Mouse (Mus musculus) megakaryocyte progenitor cell, adult 5-6 weeks (primary cell): Measurements from ENCODE around the gene Mrps16. TPM values are rescaled to one million over a fixed set of nuclear protein-coding genes. Genes with fewer than 3 reads are reported as not detected.

Experiments used
- ATAC-seq: replicated peaks from 2 replicates; pipeline ENCODE4 v1.8.0; 2016; ENCODE audit warnings: mild to moderate bottlenecking, moderate TSS enrichment, inconsistent platforms; ENCODE audit not compliant: poor library complexity
- total RNA-seq, 2 experiments: library from RNA; stranded (forward) in 1 of 2; stranded (reverse) in 1 of 2; fragments of 157-497, 149-512 nt in 1 of 2; fragments of 200-1000 nt in 1 of 2; gene quantifications; 2 replicates each; pipeline versions ENCODE4 v1.2.3 to v1.2.4; 2015 to 2017

The Mrps16 gene
- total RNA-seq, 2 experiments from 2014 or later: 45.8 to 90.7 TPM

DNA sequence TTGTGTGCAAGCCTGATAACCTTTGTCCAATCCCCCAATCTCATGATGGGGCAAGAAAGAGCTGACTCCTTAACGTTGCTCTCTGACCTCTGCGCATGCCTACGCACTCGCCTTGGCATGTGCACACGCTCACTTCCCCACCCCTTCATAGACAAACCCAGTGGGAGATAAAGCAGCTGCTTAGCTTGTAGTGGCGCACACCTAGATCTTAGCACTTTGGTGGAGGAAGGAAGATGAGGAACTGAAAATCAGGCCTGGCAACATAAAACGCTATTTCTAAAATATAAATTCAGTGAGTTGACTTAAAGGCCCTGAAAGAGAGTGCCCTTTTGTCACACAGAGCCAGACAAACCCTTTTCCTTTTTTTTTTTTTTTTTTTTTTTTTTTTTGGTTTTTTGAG lies 22.6 kb downstream of the Mrps16 start:
- peak; percentile 91 for ATAC-seq

DNA sequence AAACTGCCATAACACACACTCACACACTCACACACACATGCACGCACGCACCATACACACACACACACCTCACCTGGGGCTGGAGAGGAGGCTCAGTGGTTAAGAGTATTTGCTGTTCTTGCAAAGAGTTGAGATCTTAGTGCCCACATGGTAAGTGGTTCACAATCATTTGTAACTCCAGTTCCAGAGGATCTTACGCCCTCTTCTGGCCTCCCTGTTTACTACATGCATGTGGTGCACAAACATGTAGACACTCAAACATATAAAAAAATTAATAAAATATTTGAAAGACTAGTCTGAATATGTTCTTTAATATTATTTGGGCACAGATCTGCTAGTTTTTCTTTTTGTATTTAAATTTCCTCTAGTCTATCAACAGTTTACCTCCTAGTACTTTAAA lies 25.2 kb downstream of the Mrps16 start:
- no peak for ATAC-seq

DNA sequence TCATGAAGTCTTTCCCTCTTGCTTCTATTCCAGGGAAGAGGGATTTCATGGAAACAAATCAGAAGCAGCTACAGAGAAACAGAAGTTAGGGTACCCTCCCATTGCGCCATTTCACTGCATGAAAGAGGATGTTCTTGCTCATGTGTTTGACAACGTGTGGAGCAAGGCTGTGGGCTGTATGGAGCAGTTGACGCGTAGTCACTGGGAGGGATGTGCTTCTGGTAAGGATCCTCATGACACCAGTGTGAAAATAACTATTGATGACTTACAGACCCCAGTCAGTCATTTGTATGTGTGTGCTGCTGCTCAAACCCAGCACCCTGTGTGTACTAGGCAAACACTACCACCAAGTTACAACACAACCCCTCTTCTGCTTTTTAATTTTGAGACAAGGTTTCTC lies 30.2 kb downstream of the Mrps16 start:
- peak; percentile 86 for ATAC-seq

GRCm38 (mm10) chr14:20347991-20348541 lies 45.4 kb downstream of the Mrps16 start, which contains the start of the genes Ecd and Fam149b:
TSS of gene Ecd (minus strand) at chr14:20348121.
TSS of gene Fam149b (plus strand) at chr14:20348162.
- peak; percentile 96 for ATAC-seq

DNA sequence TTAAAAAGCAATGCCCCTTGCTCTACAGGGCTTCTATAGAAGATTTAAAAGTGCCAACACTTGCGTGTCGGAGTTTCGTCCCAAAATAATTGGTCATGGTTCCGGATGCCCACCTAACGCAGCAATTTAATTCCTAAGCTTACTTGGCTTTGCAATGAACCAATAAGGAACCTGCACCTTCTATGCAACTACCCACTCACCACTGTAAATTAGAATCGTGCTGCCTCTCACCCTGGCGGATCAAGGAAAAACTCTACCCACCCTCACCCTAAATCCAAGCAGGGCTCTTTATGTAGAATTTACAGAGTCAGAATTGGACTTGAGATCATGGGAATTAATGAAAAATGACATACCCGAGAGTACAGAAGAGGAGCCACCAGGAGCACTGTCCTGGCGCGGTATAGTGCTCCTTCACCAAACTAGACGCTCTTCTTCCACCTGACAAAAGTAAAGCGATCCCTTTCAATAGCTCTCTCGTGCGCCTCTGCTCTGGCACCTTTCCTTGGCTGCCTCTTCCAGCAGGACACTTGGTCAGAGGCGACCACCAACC lies 45.9 kb downstream of the Mrps16 start:
- peak; percentile 47 for ATAC-seq

DNA sequence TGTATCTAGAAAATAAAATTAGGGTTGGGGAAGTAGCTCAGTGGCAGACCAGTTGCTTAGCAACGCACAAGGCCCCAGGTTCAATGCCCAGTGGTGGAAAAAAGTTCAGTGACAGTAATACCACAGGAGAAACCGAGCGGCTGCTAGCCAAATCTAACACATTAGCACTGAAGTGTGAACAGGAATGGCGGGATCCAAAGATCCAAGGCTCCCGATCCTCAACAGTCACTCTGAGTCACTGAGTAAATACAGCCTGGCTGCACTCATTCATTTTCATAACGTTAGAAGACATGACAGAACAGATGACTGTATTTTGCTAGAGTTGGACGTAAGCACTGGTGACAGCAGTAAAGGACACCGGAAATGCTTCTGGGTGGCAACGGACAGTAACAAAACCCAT lies 47.5 kb downstream of the Mrps16 start:
- no peak for ATAC-seq

GRCm38 (mm10) chr14:20340866-20341265 lies 52.6 kb downstream of the Mrps16 start:
- peak; percentile 66 for ATAC-seq

- peak; percentile 79 for ATAC-seq
These were observed 53.3 kb downstream of the Mrps16 start for GRCm38 (mm10) chr14:20340149-20340548.

DNA sequence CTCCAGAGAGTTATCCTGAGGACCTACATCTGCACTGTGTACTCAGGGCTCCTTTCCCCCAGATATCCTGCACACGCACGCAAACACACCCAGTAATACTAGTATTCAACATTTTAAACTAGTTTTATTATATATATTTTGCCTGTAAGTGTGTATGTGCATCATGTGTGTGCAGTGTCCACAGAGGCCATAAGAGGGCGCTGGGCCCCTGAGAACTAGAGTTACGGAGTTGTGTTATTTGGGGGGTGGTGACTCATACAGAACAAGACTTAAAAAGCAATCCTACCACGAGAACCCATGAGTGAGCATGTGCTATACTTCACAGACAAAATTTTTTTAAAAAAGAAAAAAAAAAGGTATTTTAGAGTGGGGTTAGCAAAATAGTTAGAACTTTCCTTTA lies 54.0 kb downstream of the Mrps16 start:
- no peak for ATAC-seq

Other genes starting within 250 kb of the Mrps16 start
- gene Kcnk5, start 211.8 kb downstream of the Mrps16 start, total RNA-seq (2015): 0.37 and 1.7 TPM in 2 replicates
- 1.2 and 7.0 TPM in 2 replicates for gene Kcnk5, start 211.8 kb downstream of the Mrps16 start, total RNA-seq (2017)
- gene Kcnk16, start 124.4 kb downstream of the Mrps16 start, total RNA-seq (2015): not detected in 2 replicates
- gene Kcnk16, start 124.4 kb downstream of the Mrps16 start, total RNA-seq (2017): not detected in 2 replicates
- gene Nudt13, start 98.9 kb downstream of the Mrps16 start, total RNA-seq (2015): 8.2 and 10.0 TPM in 2 replicates
- 10.8 and 11.9 TPM in 2 replicates for gene Nudt13, start 98.9 kb downstream of the Mrps16 start, total RNA-seq (2017)
- 44.2 and 45.9 TPM in 2 replicates for gene Ecd, start 45.5 kb downstream of the Mrps16 start, total RNA-seq (2015)
- 67.3 and 71.2 TPM in 2 replicates for gene Ecd, start 45.5 kb downstream of the Mrps16 start, total RNA-seq (2017)
- gene Fam149b, start 45.5 kb downstream of the Mrps16 start, total RNA-seq (2015): 21.1 and 30.8 TPM in 2 replicates
- 21.9 and 26.6 TPM in 2 replicates for gene Fam149b, start 45.5 kb downstream of the Mrps16 start, total RNA-seq (2017)
- 75.2 and 78.3 TPM in 2 replicates for gene Dnajc9, start 4.7 kb downstream of the Mrps16 start, total RNA-seq (2015)
- 250 and 274 TPM in 2 replicates for gene Dnajc9, start 4.7 kb downstream of the Mrps16 start, total RNA-seq (2017)
- gene Cfap70, start 58.6 kb upstream of the Mrps16 start, total RNA-seq (2015): not detected in 2 replicates
- gene Cfap70, start 58.6 kb upstream of the Mrps16 start, total RNA-seq (2017): not detected in 2 replicates
- gene Anxa7, start 86.5 kb upstream of the Mrps16 start, total RNA-seq (2015): 52.6 and 56.2 TPM in 2 replicates
- 56.4 and 63.0 TPM in 2 replicates for gene Anxa7, start 86.5 kb upstream of the Mrps16 start, total RNA-seq (2017)
- 1.1 and 2.1 TPM in 2 replicates for gene Mss51, start 103.3 kb upstream of the Mrps16 start, total RNA-seq (2015)
- 0.29 and 0.74 TPM in 2 replicates for gene Mss51, start 103.3 kb upstream of the Mrps16 start, total RNA-seq (2017)
- gene Ppp3cb, start 152.9 kb upstream of the Mrps16 start, total RNA-seq (2015): 166 and 169 TPM in 2 replicates
- 56.9 and 68.0 TPM in 2 replicates for gene Ppp3cb, start 152.9 kb upstream of the Mrps16 start, total RNA-seq (2017)
- gene Usp54, start 247.4 kb upstream of the Mrps16 start, total RNA-seq (2015): 5.3 and 7.0 TPM in 2 replicates
- gene Usp54, start 247.4 kb upstream of the Mrps16 start, total RNA-seq (2017): 3.2 and 6.5 TPM in 2 replicates